Mouse (Mus musculus): ENCODE results near the gene Wdr18. TPM values are rescaled to one million over a fixed set of nuclear protein-coding genes. Genes with fewer than 3 reads are reported as not detected.

The Wdr18 gene
- polyA plus RNA-seq, 1 experiment from 2014 or later, result 174 TPM

- DNase-seq (ENCODE audit: low spot score), result no peak
- H3K36me3 ChIP-seq, result no peaks in the 10 kb centered on the region
- peak overlapping the region; percentile 65; the same call in 1 of the 2 replicates for H3K27ac ChIP-seq
- peaks cover 88% of the 10 kb centered on the region for H3K27me3 ChIP-seq (ENCODE audit: low read depth, poor library complexity, severe bottlenecking)
- peaks cover 36% of the 10 kb centered on the region for H3K4me1 ChIP-seq
- H3K9me3 ChIP-seq (replicated peaks), result no peaks in the 10 kb centered on the region
- WGBS, result 75% methylated on average over 9 of the region's 9 CpGs
- 0 out of 2 replicates have a peak overlapping the region, but pooled peaks have one; percentile 16 for H3K4me3 ChIP-seq
Measured at GRCm38 (mm10) chr10:80001945-80002344, 42.0 kb downstream of the Wdr18 start.

GRCm38 (mm10) chr10:80002829-80003228 is 42.9 kb downstream of the Wdr18 start:
- no peak for DNase-seq (ENCODE audit: low spot score)
- Histone ChIP-seq H3K27me3 (ENCODE audit: low read depth, poor library complexity, severe bottlenecking) (peaks cover 90% of the 10 kb centered on the region), H3K4me3 (peak overlapping the region; percentile 16; the same call in 1 of the 2 replicates), H3K27ac (peak overlapping the region; percentile 65), H3K4me1 (peaks cover 35% of the 10 kb centered on the region), H3K36me3 (no peaks in the 10 kb centered on the region), H3K9me3 (replicated peaks) (no peaks in the 10 kb centered on the region)
- 25% methylated on average over 21 of the region's 21 CpGs for WGBS

- H3K27ac ChIP-seq, result peak overlapping the region; percentile 65; the same call in 1 of the 2 replicates
- peak overlapping the region; percentile 16; the same call in 1 of the 2 replicates for H3K4me3 ChIP-seq
- 63% methylated on average over 9 of the region's 9 CpGs for WGBS
- peaks cover 28% of the 10 kb centered on the region for H3K4me1 ChIP-seq
- no peaks in the 10 kb centered on the region for H3K9me3 ChIP-seq (replicated peaks)
- no peaks in the 10 kb centered on the region for H3K36me3 ChIP-seq
- DNase-seq (ENCODE audit: low spot score), result no peak
- peaks cover 82% of the 10 kb centered on the region for H3K27me3 ChIP-seq (ENCODE audit: low read depth, poor library complexity, severe bottlenecking)
Measured at GRCm38 (mm10) chr10:80003374-80004232, 43.7 kb downstream of the Wdr18 start.

GRCm38 (mm10) chr10:80004233-80004705 is 44.3 kb downstream of the Wdr18 start:
- H3K27me3 ChIP-seq (ENCODE audit: low read depth, poor library complexity, severe bottlenecking), result peaks cover 76% of the 10 kb centered on the region
- H3K4me1 ChIP-seq, result peaks cover 28% of the 10 kb centered on the region
- DNase-seq (ENCODE audit: low spot score), result no peak
- H3K36me3 ChIP-seq, result no peaks in the 10 kb centered on the region
- H3K27ac ChIP-seq, result no peak overlapping the region
- no peaks in the 10 kb centered on the region for H3K9me3 ChIP-seq (replicated peaks)
- WGBS, result 94% methylated on average over 8 of the region's 8 CpGs
- H3K4me3 ChIP-seq, result no peak overlapping the region

GRCm38 (mm10) chr10:80011740-80012139 is 51.8 kb downstream of the Wdr18 start:
- Histone ChIP-seq H3K36me3 (no peaks in the 10 kb centered on the region), H3K9me3 (replicated peaks) (no peaks in the 10 kb centered on the region; the same call in 1 of the 2 replicates), H3K27me3 (ENCODE audit: low read depth, poor library complexity, severe bottlenecking) (peaks cover 61% of the 10 kb centered on the region), H3K27ac (no peak overlapping the region), H3K4me3 (no peak overlapping the region), H3K4me1 (peaks cover 33% of the 10 kb centered on the region)
- DNase-seq (ENCODE audit: low spot score), result no peak
- 82% methylated on average over 6 of the region's 6 CpGs for WGBS

- no peak for DNase-seq (ENCODE audit: low spot score)
- H3K9me3 ChIP-seq (replicated peaks), result no peaks in the 10 kb centered on the region; the same call in 1 of the 2 replicates
- peaks cover 65% of the 10 kb centered on the region for H3K27me3 ChIP-seq (ENCODE audit: low read depth, poor library complexity, severe bottlenecking)
- no peak overlapping the region; the same call in 1 of the 2 replicates for H3K27ac ChIP-seq
- H3K36me3 ChIP-seq, result no peaks in the 10 kb centered on the region
- H3K4me3 ChIP-seq, result 0 out of 2 replicates have a peak overlapping the region, but pooled peaks have one; percentile 14
- H3K4me1 ChIP-seq, result peaks cover 28% of the 10 kb centered on the region
- 23% methylated on average over 25 of the region's 25 CpGs for WGBS
Measured at GRCm38 (mm10) chr10:80013609-80014008, 53.7 kb downstream of the Wdr18 start.

- 18% methylated on average over 28 of the region's 28 CpGs for WGBS
- Histone ChIP-seq H3K36me3 (no peaks in the 10 kb centered on the region), H3K27ac (no peak overlapping the region), H3K9me3 (replicated peaks) (no peaks in the 10 kb centered on the region; the same call in 1 of the 2 replicates), H3K27me3 (ENCODE audit: low read depth, poor library complexity, severe bottlenecking) (peaks cover 65% of the 10 kb centered on the region), H3K4me1 (peaks cover 39% of the 10 kb centered on the region), H3K4me3 (no peak overlapping the region)
- no peak for DNase-seq (ENCODE audit: low spot score)
Measured at GRCm38 (mm10) chr10:80014484-80015290, 54.7 kb downstream of the Wdr18 start.

- Histone ChIP-seq H3K4me1 (peaks cover 48% of the 10 kb centered on the region), H3K27me3 (ENCODE audit: low read depth, poor library complexity, severe bottlenecking) (peaks cover 65% of the 10 kb centered on the region), H3K27ac (no peak overlapping the region), H3K4me3 (no peak overlapping the region), H3K9me3 (replicated peaks) (no peaks in the 10 kb centered on the region; the same call in 1 of the 2 replicates), H3K36me3 (no peaks in the 10 kb centered on the region)
- no peak for DNase-seq (ENCODE audit: low spot score)
- 83% methylated on average over 10 of the region's 10 CpGs for WGBS
Measured at GRCm38 (mm10) chr10:80015583-80015982, 55.6 kb downstream of the Wdr18 start.

- Histone ChIP-seq H3K27ac (0 out of 2 replicates have a peak within 1 kb of the TSS, but pooled peaks have one; percentile 2), H3K36me3 (peaks cover 7% of the 10 kb centered on the region; the same call in 1 of the 2 replicates), H3K4me3 (peak within 1 kb of the TSS; percentile 9; the same call in 1 of the 2 replicates), H3K9me3 (replicated peaks) (no peaks in the 10 kb centered on the region), H3K4me1 (peaks cover 53% of the 10 kb centered on the region), H3K27me3 (ENCODE audit: low read depth, poor library complexity, severe bottlenecking) (peaks cover 64% of the 10 kb centered on the region)
- 69% methylated on average over 11 of the region's 11 CpGs for WGBS
- no peak for DNase-seq (ENCODE audit: low spot score)
Measured at GRCm38 (mm10) chr10:80016511-80016910, 56.6 kb downstream of the Wdr18 start, which contains the start of gene Arhgap45. TSS of gene Arhgap45 (plus strand) at chr10:80016653.

- WGBS, result 89% methylated on average over 10 of the region's 10 CpGs
- Histone ChIP-seq H3K27ac (no peak overlapping the region), H3K27me3 (ENCODE audit: low read depth, poor library complexity, severe bottlenecking) (peaks cover 60% of the 10 kb centered on the region), H3K4me1 (peaks cover 53% of the 10 kb centered on the region), H3K9me3 (replicated peaks) (no peaks in the 10 kb centered on the region), H3K4me3 (peak overlapping the region; percentile 9; the same call in 1 of the 2 replicates), H3K36me3 (peaks cover 11% of the 10 kb centered on the region)
- DNase-seq (ENCODE audit: low spot score), result no peak
Measured at GRCm38 (mm10) chr10:80016931-80017330, 57.0 kb downstream of the Wdr18 start.

- no peak overlapping the region for H3K27ac ChIP-seq
- peaks cover 56% of the 10 kb centered on the region for H3K27me3 ChIP-seq (ENCODE audit: low read depth, poor library complexity, severe bottlenecking)
Measured at GRCm38 (mm10) chr10:80017361-80017760, 57.4 kb downstream of the Wdr18 start.

GRCm38 (mm10) chr10:80017771-80018170 is 57.8 kb downstream of the Wdr18 start:
- WGBS, result 81% methylated on average over 14 of the region's 14 CpGs
- peaks cover 19% of the 10 kb centered on the region for H3K36me3 ChIP-seq
- H3K27me3 ChIP-seq (ENCODE audit: low read depth, poor library complexity, severe bottlenecking), result peaks cover 52% of the 10 kb centered on the region
- H3K9me3 ChIP-seq (replicated peaks), result no peaks in the 10 kb centered on the region
- H3K27ac ChIP-seq, result 0 out of 2 replicates have a peak overlapping the region, but pooled peaks have one; percentile 26
- no peak overlapping the region for H3K4me3 ChIP-seq
- H3K4me1 ChIP-seq, result peaks cover 53% of the 10 kb centered on the region
- no peak for DNase-seq (ENCODE audit: low spot score)

More at GRCm38 (mm10) chr10:80017361-80017760, 57.4 kb downstream of the Wdr18 start:
- Histone ChIP-seq H3K9me3 (replicated peaks) (no peaks in the 10 kb centered on the region), H3K36me3 (peaks cover 15% of the 10 kb centered on the region), H3K4me3 (no peak overlapping the region), H3K4me1 (peaks cover 53% of the 10 kb centered on the region)
- 76% methylated on average over 3 of the region's 3 CpGs for WGBS
- DNase-seq (ENCODE audit: low spot score), result no peak

Data from limb, embryonic 10.5 days (tissue).